Mouse (Mus musculus) gastrocnemius, postnatal 36 days (tissue): ENCODE results near the gene Gm10750. TPM values are rescaled to one million over a fixed set of nuclear protein-coding genes. Genes with fewer than 3 reads are reported as not detected.
"Not testable (repeated sequence)": the region's sequence is repeated elsewhere in the genome, so short reads cannot be mapped to it uniquely, and the experiment has no call there.

Experiments used
- DNase-seq, 2 experiments: peaks; one replicate each; pipeline ENCODE4 v3.0.0; 2022
- intact Hi-C: fragments of 180-260 bp; cut with DNase I; formaldehyde crosslinking; loops from one replicate; pipeline ENCODE4 v1.15.1; 2025
- long read RNA-seq, 2 experiments: library from polyadenylated mRNA; stranded (forward); transcript quantifications; one replicate each; pipeline ENCODE4 v2.0.0; 2021
- total RNA-seq, 2 experiments: library from RNA; stranded (reverse); gene quantifications; 2 replicates each; pipeline ENCODE4 v1.2.3; 2021

Gm10750 gene
- not detected for total RNA-seq
- long read RNA-seq, experiment 1: 0 reads
- long read RNA-seq, experiment 2: 0 reads

- DNase-seq, intact Hi-C loops: not testable (repeated sequence)
Measured at GRCm38 (mm10) chr2:149017137-149017536, at the start of gene Gm10750. Gene Gm10750 (minus strand): TSS chr2:149017237.

GRCm38 (mm10) chr2:149004826-149005225 is 12.2 kb downstream of the Gm10750 start:
- DNase-seq: no peak

GRCm38 (mm10) chr2:149003151-149003550 is 13.9 kb downstream of the Gm10750 start, which contains the start of gene Gm1330:
Gene Gm1330 (minus strand): TSS chr2:149003251.
- DNase-seq: no peak
- intact Hi-C loops: no loop called here

More at GRCm38 (mm10) chr2:149004826-149005225, 12.2 kb downstream of the Gm10750 start:
- intact Hi-C loops: no loop called here

GRCm38 (mm10) chr2:148995133-148995532 is 21.9 kb downstream of the Gm10750 start:
- no peak for DNase-seq
- intact Hi-C loops: no loop called here

Other genes starting within 250 kb of the Gm10750 start
- not detected for gene Cst11, start 245.7 kb downstream of the Gm10750 start, total RNA-seq
- gene 8030411F24Rik, start 235.2 kb downstream of the Gm10750 start, total RNA-seq: not detected
- gene Cst12, start 227.9 kb downstream of the Gm10750 start, total RNA-seq: not detected
- gene Cst8, start 218.5 kb downstream of the Gm10750 start, total RNA-seq: not detected
- not detected for gene Cst13, start 197.2 kb downstream of the Gm10750 start, total RNA-seq
- not detected for gene Cst9, start 182.1 kb downstream of the Gm10750 start, total RNA-seq
- 1 to 10 TPM in 1 of 2 experiments, under 1 TPM in 1; 0.66 to 1.5 TPM for gene 9230104L09Rik, start 152.2 kb downstream of the Gm10750 start, total RNA-seq
- gene Cst3, start 141.5 kb downstream of the Gm10750 start, total RNA-seq: 100 to 1,000 TPM; 479 to 583 TPM
- not detected for gene Gm1330, start 14.0 kb downstream of the Gm10750 start, total RNA-seq